Mouse (Mus musculus): Measurements from ENCODE around the gene Ccdc85b. TPM values are rescaled to one million over a fixed set of nuclear protein-coding genes. Genes with fewer than 3 reads are reported as not detected.

The Ccdc85b gene
- total and polyA plus RNA-seq, 2 experiments from 2014 or later, result 15.6 to 19.4 TPM

GRCm38 (mm10) chr19:5466916-5467500, 9.3 kb upstream of the Ccdc85b start:
- no peak for ATAC-seq (ENCODE audit: low FRiP score)
- DNase-seq (ENCODE audit: low spot score), result no peak
- Histone ChIP-seq H3K4me1 (ENCODE audit: insufficient read depth, low read length) (no peaks in the 10 kb centered on the region), H3K27ac (ENCODE audit: low read depth, low read length) (no peak overlapping the region), H3K4me3 (ENCODE audit: low read depth, low read length) (no peak overlapping the region), H3K4me2 (ENCODE audit: low read depth, low read length, poor library complexity, severe bottlenecking) (no peak overlapping the region), H3K9ac (replicated peaks; ENCODE audit: low read length, poor library complexity, severe bottlenecking) (no peak overlapping the region), H3K27me3 (ENCODE audit: insufficient read depth, low read length) (no peaks in the 10 kb centered on the region), H3K36me3 (ENCODE audit: insufficient read depth, low read length) (peaks cover 36% of the 10 kb centered on the region), H3K9me3 (ENCODE audit: low read length) (no peaks in the 10 kb centered on the region)
- TF ChIP-seq CTCF (IDR thresholded peaks at IDR 0.05), result no peak
- 94% methylated on average over 6 of the region's 6 CpGs for WGBS

DNA sequence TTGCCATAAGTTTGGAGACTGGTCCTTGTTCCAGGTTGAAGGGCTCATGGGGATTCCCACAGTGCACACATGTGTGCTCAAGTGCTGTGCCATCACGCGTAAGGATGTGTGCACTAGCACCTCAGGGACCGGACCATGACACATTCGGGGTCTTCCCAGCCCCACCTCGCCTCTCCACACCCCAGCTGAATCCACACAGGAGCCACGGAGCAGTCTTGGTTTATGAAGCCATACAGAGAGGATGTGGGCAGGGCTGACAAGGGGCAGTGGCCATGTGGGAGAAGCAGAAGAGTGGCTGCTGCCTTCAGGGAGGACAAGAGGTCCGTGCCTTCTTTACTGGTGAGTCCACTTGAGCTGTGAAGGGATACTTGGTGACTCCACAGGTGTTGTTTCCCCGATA, 7.3 kb upstream of the Ccdc85b start:
- TF ChIP-seq CTCF (IDR thresholded peaks at IDR 0.05), result no peak
- Histone ChIP-seq H3K27me3 (ENCODE audit: insufficient read depth, low read length) (no peaks in the 10 kb centered on the region), H3K27ac (ENCODE audit: low read depth, low read length) (no peak overlapping the region), H3K4me3 (ENCODE audit: low read depth, low read length) (no peak overlapping the region), H3K4me1 (ENCODE audit: insufficient read depth, low read length) (peaks cover 5% of the 10 kb centered on the region; the same call in 1 of the 2 replicates), H3K36me3 (ENCODE audit: insufficient read depth, low read length) (peaks cover 36% of the 10 kb centered on the region), H3K9me3 (ENCODE audit: low read length) (no peaks in the 10 kb centered on the region), H3K4me2 (ENCODE audit: low read depth, low read length, poor library complexity, severe bottlenecking) (no peak overlapping the region), H3K9ac (replicated peaks; ENCODE audit: low read length, poor library complexity, severe bottlenecking) (no peak overlapping the region)
- no peak for ATAC-seq (ENCODE audit: low FRiP score)
- DNase-seq (ENCODE audit: low spot score), result no peak
- 94% methylated on average over 8 of the region's 8 CpGs for WGBS

DNA sequence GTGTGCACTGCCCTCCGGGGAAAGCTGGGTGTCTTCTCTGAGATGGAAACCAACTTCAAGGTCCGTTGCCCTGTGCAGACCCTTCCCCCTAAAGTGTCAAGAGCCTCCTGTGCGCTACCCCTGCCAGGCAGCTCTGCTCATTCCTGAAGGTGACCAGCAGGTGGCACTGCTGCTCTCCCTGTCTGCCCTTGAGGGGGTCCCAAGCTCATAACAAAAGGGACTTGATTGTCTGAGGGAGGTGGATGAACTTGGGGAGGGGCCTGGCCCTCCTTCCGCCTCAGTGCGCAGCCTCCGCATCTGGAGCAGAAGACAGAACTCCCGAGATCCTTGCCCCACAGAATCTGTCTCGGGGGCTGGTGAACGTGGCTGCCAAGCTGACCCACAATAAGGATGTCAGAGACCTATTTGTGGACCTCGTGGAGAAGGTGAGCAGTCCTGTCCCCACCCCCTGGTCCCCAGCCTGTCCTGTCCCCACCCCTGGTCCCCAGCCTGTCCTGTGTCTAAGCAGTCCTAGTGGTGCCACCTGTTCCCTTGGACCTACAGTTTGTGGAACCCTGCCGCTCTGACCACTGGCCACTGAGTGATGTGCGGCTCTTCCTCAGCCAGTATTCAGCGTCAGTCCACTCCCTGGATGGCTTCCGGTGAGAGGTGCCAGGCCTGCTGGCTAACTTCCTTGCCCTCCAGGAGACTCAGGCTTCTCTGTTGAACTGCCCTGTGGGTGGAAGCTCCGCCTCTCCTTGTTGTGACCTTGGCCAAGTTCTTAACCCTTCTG, 6.3 kb upstream of the Ccdc85b start:
- peak; percentile 45 for ATAC-seq (ENCODE audit: low FRiP score)
- H3K27ac ChIP-seq (ENCODE audit: low read depth, low read length), result peak overlapping the region; percentile 62
- H3K36me3 ChIP-seq (ENCODE audit: insufficient read depth, low read length), result peaks cover 36% of the 10 kb centered on the region
- H3K9me3 ChIP-seq (ENCODE audit: low read length), result no peaks in the 10 kb centered on the region
- DNase-seq (ENCODE audit: low spot score), result peak; percentile 82
- peak overlapping the region; percentile 39 for H3K9ac ChIP-seq (replicated peaks; ENCODE audit: low read length, poor library complexity, severe bottlenecking)
- H3K27me3 ChIP-seq (ENCODE audit: insufficient read depth, low read length), result no peaks in the 10 kb centered on the region
- peak overlapping the region; percentile 43 for H3K4me2 ChIP-seq (ENCODE audit: low read depth, low read length, poor library complexity, severe bottlenecking)
- H3K4me1 ChIP-seq (ENCODE audit: insufficient read depth, low read length), result peaks cover 5% of the 10 kb centered on the region; the same call in 1 of the 2 replicates
- WGBS, result 31% methylated on average over 15 of the region's 15 CpGs
- H3K4me3 ChIP-seq (ENCODE audit: low read depth, low read length), result peak overlapping the region; percentile 21; the same call in 1 of the 2 replicates
- TF ChIP-seq CTCF (IDR thresholded peaks at IDR 0.05), result peak; percentile 94

DNA sequence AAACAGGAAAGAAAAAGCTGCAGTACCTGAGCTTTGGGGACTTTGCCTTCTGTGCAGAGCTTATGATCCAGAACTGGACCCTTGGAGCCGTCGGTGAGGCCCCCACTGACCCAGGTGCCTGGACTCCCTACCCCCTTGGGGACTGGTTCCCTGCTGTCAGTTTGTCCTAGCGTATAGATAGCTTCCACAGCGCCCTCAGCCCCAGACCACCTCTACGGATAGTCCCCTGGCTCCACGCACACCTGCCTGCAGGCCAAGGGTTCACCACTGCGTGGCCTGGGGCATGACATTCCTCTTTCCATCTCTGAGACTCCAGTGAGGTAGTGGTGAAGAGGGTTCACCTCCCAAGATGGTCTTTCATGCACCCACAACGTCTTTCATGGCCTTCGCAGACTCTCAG, 5.5 kb upstream of the Ccdc85b start:
- WGBS, result 94% methylated on average over 9 of the region's 9 CpGs
- Histone ChIP-seq H3K4me1 (ENCODE audit: insufficient read depth, low read length) (peaks cover 5% of the 10 kb centered on the region; the same call in 1 of the 2 replicates), H3K9ac (replicated peaks; ENCODE audit: low read length, poor library complexity, severe bottlenecking) (no peak overlapping the region), H3K9me3 (ENCODE audit: low read length) (no peaks in the 10 kb centered on the region), H3K36me3 (ENCODE audit: insufficient read depth, low read length) (peaks cover 36% of the 10 kb centered on the region), H3K27ac (ENCODE audit: low read depth, low read length) (no peak overlapping the region), H3K4me3 (ENCODE audit: low read depth, low read length) (no peak overlapping the region), H3K27me3 (ENCODE audit: insufficient read depth, low read length) (no peaks in the 10 kb centered on the region), H3K4me2 (ENCODE audit: low read depth, low read length, poor library complexity, severe bottlenecking) (no peak overlapping the region)
- DNase-seq (ENCODE audit: low spot score), result no peak
- no peak for ATAC-seq (ENCODE audit: low FRiP score)
- no peak for TF ChIP-seq CTCF (IDR thresholded peaks at IDR 0.05)

DNA sequence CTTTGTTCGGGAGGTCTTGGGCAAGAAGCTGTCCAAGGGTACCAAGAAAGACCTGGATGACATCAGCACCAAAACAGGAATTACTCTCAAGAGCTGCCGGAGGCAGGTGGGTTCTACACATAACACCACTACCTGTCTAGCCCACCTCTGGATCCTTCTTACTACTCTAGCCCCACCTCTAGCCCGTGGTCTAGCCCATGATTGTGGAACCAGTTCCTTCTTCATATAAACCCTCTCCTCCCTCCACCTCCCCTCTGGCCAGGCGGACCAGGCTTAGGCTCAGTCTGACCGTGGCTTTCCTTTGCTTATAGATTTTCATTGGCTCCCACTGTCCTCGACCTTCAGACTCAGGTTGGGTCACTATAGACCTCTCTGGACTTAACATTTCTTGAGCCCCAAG, 3.7 kb upstream of the Ccdc85b start:
- Histone ChIP-seq H3K27me3 (ENCODE audit: insufficient read depth, low read length) (no peaks in the 10 kb centered on the region), H3K27ac (ENCODE audit: low read depth, low read length) (no peak overlapping the region), H3K4me3 (ENCODE audit: low read depth, low read length) (peak overlapping the region; percentile 74), H3K4me1 (ENCODE audit: insufficient read depth, low read length) (peaks cover 5% of the 10 kb centered on the region), H3K9ac (replicated peaks; ENCODE audit: low read length, poor library complexity, severe bottlenecking) (peak overlapping the region; percentile 77), H3K4me2 (ENCODE audit: low read depth, low read length, poor library complexity, severe bottlenecking) (peak overlapping the region; percentile 94), H3K36me3 (ENCODE audit: insufficient read depth, low read length) (peaks cover 25% of the 10 kb centered on the region), H3K9me3 (ENCODE audit: low read length) (no peaks in the 10 kb centered on the region)
- no peak for DNase-seq (ENCODE audit: low spot score)
- ATAC-seq (ENCODE audit: low FRiP score), result no peak
- WGBS, result 86% methylated on average over 6 of the region's 6 CpGs
- no peak for TF ChIP-seq CTCF (IDR thresholded peaks at IDR 0.05)

GRCm38 (mm10) chr19:5460465-5460911, 2.8 kb upstream of the Ccdc85b start, which contains the start of gene Fibp:
TSS of gene Fibp (plus strand) at chr19:5460615.
- no peak for TF ChIP-seq CTCF (IDR thresholded peaks at IDR 0.05)
- Histone ChIP-seq H3K36me3 (ENCODE audit: insufficient read depth, low read length) (peaks cover 16% of the 10 kb centered on the region), H3K9me3 (ENCODE audit: low read length) (no peaks in the 10 kb centered on the region), H3K27me3 (ENCODE audit: insufficient read depth, low read length) (no peaks in the 10 kb centered on the region), H3K27ac (ENCODE audit: low read depth, low read length) (peak within 1 kb of the TSS; percentile 76), H3K4me1 (ENCODE audit: insufficient read depth, low read length) (peaks cover 13% of the 10 kb centered on the region), H3K9ac (replicated peaks; ENCODE audit: low read length, poor library complexity, severe bottlenecking) (peak within 1 kb of the TSS; percentile 77), H3K4me2 (ENCODE audit: low read depth, low read length, poor library complexity, severe bottlenecking) (peak within 1 kb of the TSS; percentile 94), H3K4me3 (ENCODE audit: low read depth, low read length) (peak within 1 kb of the TSS; percentile 74)
- ATAC-seq (ENCODE audit: low FRiP score) (peak; percentile 73), DNase-seq (ENCODE audit: low spot score) (peak; percentile 95)
- WGBS, result under 1% methylated on average over 32 of the region's 32 CpGs
